Mouse (Mus musculus) kidney, adult 9 months (tissue): ENCODE measurements around the gene Magi2.
"Not testable (repeated sequence)": the region's sequence is repeated elsewhere in the genome, so short reads cannot be mapped to it uniquely, and the experiment has no call there.

Experiments used
- DNase-seq: peaks from one replicate; pipeline ENCODE4 v3.0.0; 2022

Gene Magi2

DNA sequence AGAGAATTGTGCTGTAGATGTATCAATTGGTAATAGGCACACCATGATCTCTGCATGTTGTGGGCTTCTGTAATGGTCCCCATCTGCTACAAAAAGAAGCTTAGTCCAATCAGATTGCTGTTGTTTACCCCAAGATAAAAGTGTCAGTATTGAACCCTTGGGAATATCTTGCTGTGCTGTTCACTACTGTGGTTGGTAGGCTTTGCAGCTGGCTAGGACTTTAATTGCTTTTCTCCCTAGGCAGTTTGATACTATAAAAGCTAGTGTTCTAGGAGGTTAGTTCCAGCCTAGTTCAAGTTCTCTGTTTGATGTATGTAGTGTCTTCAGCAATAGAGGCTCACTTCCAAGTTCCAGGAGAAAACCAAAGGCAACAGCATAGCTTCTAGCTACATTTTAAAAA is 1188.5 kb downstream of the Magi2 start:
- DNase-seq, result no peak

DNA sequence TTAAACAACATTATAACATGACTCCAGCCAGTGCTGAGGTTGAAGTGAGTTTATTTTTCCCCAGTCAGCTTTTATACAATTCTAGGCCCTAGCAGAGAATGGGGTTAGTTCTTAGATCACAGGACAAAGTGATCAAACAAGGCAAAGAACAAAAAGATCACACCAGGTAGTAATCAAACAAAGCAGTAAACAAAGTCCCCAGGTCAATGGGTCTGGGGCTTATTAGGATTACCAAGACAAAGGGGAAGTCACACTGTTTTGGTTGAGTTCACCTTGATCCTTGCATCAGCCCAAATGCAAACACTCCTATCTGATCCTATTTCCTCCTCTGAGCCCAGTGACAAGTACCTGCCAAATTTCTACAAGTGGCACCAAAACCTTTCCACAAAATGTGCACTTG is 1190.5 kb downstream of the Magi2 start:
- DNase-seq, result no peak

DNA sequence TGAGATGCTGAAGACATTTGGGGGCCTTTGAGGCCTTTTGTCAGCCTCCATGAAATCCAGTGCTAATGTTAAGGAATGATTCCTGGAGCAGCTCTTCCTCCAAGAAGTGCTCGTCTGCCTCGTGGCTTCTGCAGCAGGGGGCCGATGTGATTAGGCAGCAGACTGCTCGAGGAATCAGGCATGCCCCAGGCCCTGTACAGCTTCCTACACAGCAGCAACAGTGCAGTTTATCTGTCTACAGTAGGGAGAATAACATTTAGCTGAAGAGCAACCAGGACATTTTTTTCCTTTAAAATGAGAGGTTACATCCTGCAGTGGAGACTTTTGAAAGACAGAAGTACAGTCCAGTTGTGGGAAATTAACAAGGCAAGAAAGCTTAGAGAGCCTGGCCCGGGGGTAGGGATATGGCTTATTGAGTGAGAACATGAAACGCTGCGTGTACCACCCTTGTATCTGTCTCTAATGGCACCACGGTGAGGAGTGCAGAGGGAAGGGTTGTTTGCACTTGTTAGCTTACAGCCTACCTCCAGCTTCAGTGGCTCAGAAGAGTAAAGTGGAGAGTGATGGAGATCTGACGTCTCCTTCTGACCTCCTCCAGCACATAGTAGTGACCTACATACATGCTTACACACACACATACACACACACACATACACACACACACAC is 1205.4 kb downstream of the Magi2 start:
- DNase-seq, result no peak

DNA sequence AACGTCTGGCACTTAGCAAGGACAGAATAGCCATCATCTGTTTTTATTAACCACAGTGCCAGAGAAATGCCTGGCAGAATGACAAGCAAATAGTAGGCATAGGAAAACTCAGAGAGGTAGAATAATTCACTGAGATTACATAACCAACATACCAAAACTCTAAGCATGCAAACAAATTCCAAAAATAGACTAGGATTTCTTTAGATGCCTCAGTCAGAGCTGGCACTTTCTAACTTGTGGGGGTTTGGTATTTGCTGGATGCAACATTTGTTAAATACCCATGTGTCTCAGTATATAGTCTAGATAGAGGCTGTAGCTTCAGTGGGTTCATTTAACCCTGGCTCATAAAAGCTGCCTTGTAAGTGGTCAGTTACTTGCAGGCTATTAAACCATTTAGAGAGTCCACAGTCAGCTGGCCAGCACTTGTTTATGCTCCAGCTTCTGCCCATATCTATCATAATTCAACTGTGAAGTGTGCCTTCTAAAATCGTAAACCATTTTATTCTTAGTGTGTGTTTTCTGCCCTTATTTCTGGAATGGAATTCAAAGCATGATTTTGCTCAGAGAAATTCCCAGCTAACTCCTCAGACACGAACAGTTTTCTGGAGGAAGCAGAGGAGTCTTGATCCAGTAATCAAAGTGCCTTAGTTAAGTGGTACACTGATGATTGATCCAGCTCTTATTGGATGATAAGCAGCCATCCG is 1219.8 kb downstream of the Magi2 start:
- peak; percentile 4 for DNase-seq

DNA sequence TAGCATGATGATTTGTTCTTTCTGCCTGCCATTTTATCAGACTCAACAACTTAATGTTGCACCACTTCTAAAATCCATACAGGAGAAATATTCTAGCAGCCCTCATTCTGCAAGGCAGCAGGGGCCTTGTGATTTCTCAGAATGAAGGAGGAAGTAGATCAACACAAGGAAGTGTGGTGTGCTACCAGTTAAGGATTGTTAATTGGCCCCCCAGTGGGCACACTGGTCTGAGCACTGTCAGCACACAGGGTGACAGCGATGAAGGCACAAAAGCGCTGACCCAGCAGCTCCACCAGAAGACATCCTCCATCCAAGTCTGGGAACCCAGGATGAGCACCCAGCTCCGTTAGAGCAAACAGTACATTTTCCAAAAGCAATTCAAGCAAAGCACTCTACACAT is 1229.3 kb downstream of the Magi2 start:
- no peak for DNase-seq

DNA sequence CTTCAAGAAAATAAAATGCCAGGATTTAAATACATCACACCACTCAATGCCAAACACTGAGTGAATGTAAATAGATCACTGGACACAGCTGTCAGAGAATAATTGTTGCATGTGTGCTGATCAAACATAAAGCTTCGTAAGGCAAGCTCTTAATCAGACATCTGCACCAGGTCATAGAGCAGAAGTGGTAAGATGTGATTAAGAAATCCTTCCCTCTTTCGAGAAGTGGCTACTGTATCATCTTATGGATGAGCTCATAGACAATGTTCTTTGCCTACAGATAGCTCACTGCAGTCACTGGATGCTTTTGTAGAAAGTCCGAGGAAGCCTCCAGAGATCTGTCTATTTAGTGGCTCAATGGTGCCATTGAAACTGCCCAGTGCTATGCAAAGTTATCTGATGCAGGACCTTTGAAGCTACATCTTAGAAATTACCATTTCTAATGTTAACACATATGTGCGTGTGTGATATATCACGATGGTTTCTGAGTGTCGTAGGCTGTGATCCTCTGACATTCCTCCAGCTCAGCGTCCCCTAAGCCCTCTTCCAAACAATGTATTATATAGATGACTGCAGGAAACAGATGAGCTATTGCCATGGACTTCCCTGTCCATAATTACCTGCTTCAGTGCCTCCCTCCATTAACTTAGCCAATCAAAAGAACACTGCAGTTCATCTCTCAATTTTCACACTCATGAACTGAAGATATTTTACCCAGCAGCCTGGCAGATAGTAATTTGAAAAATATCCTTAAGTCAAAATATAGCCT is 1231.1 kb downstream of the Magi2 start:
- no peak for DNase-seq

DNA sequence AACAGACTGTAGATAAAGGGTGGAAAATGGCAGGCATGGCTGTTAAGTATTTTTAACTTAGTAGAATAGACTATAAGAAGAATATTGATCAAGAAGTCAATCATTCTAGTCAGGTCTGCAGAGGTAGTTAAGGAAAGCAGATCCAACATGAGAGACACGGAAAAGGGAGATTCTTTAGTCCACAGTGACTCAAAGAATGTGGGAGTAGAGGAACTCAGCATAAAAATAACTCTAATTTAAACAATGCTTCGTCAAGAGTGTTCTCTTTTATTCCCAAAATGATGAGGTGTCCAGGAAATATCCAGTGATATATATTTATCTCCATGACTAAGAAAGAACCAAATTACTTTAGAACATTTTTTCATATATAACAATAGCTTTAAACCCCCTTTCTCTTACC is 1234.9 kb downstream of the Magi2 start:
- DNase-seq, result no peak

DNA sequence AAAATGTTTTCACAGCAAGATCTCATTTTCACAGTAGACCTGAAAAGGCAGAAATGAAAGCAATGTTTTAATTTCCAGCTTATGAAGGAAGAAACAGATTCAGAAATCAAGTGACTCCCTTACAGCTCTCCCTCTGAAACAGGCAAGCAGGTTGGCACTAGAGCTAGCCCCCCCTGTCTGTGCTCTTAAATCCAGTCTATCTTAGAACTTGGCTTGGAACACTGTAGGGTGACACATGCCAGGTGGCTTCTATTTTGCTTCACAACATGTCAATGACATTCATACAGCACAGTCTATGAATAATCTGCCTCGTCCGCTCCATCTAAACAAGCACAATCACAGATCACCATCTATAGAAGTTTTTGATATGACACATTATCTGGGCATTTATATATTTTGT is 1235.5 kb downstream of the Magi2 start:
- DNase-seq, result no peak

DNA sequence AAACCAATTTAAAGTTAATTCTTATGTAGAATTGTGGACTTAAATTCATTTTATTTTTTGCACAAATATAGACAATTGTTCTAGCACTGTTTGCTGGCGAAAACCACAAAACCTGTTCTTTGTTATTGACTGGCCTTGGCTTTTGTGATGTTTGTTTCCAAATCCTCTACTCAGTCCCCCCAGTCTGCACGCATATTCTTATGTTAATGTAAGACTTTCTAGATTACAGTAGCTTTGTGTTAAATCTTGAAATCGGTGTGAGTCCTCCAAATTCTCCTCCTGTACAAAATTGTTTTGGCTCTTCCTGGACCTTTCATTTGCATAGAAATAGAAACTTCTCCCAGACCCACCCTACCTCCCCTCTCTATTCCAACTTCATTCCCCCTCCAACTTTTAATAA is 1242.9 kb downstream of the Magi2 start:
- no peak for DNase-seq

DNA sequence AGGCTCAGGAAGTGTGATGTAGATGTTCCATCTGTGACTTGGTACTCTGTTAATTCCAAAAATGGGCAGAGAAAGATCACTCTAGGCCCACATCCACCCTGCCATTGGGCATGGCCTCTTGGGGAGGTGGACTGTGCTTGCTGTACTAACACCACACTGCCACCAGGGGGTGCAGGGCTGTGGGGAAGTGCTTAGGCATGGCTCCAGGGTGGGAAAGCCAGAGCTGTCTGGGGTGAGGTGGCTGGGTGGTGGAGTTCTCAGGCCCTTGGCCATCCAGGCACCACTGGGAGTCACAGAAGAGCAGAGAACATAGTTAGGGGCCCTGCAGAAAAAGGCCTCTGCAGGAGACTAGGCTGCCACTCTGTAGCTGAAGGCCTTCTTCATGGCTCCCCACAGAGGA is 1243.6 kb downstream of the Magi2 start:
- peak; percentile 12 for DNase-seq

DNA sequence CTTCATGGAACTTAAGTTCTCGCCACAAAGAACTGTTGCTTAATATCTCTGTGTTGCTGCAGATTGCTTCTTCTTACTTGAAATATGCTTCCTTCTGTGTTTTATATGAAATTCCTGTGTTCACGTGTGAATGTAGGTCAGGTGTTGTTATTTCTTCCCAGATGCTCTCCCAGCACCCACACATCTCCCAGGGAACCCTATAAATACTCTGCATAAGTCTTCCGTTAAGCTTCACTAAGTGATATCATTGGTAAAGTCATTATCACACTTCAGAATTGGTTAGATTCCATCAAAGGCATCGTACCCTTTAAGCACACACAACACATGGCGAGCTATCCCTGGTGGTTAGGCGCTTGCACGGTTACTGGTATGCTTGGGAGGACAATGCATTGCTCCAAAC is 1257.7 kb downstream of the Magi2 start:
- DNase-seq, result no peak

DNA sequence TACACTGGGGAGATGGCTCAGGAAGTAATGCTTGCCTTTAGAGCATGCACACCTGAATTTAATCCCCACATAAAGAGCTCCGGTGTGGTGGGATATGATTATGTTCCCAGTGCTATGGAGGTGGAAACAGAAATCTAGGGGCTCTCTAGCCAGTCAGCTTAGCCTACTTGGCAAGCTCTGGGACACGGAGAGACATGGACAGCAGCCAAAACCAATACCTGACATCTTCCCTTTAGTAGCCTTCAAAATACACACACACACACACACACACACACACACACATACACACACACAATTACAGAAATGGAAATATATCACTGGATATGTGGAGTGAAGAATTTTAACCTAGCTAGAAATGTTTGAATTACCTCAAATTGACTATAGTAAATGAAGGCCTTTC is 1265.1 kb downstream of the Magi2 start:
- DNase-seq, result no peak

DNA sequence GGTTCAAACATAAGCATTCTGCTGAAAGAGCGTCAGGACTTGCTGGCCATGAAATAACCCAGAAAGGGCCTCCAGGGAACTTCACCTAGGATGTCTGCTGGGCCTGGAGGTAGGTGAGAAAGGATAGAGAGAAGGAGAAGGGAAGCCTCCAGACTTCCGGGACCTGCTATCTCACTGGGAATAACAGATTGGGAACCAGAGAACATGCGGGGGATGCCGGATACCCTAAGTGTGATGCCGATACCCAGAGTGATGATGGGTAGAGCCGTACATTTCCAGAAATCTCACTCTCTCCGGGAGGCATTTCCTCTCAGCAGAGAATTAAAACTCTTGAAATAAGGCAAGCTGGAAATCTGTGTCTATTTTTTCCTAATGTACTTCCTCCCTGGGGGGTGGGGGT is 1265.8 kb downstream of the Magi2 start:
- DNase-seq, result no peak

DNA sequence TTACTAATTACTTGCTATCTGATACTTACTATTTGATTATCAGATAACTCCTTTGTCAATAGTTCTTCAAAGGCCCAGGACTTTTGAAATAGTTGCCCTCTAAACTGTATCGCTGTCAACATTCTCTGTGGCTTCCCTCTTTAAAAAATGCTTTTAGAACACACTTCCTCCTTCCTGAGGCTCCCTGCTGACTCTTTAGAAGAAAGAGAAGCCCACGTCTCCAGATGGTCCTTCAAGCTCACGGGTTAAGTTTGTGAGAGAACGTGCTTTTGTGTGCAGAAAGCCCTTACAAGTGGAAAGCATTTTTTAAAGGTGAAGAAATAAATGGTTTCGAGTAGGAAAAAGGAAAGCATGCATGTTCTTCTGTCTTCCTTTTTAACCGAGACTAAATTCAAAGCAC is 1267.2 kb downstream of the Magi2 start:
- DNase-seq, result no peak

DNA sequence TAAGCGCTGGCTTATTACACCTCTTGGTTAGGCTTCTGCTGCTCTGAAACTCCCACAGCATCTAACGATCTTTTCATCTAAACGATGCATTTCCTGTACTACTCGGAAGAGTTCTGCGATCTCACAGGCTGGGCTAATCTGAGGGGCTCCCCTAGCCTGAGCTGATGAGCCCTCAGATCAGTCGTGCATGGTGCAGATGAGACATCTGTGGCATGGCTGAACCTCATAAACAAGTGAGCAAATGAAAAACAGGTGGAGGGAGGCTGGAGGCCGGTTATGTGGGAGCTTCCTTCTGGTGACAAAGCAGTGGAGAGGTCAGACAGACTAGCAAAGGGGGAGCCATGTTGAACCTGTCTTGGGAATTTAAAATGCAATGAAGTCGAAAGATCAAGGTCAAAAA is 1270.1 kb downstream of the Magi2 start:
- no peak for DNase-seq

DNA sequence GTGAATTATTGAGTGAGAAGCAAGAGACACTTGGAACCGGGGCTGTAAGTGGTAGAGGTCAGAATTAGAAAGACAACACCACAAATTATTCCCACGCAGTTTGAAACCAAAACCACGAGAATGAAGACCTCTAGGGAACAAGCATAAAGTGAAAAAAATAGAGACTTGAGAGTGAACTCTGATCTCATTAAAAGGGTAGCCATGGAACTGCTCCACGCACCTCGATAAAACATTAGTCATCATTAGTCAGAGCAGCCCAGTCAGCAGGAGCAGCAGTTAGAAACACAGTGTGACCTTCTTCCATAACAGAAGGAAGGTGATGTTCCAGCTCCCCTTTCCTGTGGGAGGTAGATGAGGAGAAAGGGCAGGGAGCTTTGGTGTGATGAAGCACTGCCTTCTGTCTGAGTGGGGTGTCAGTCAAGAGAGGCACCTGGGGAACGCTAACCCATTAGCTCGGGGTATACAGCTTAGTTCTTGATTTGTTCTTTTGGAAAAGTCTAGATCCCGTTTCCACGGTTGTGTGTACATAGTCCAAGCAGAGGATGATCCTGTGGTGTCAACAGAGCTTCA is 1272.3 kb downstream of the Magi2 start:
- peak; percentile 67 for DNase-seq

DNA sequence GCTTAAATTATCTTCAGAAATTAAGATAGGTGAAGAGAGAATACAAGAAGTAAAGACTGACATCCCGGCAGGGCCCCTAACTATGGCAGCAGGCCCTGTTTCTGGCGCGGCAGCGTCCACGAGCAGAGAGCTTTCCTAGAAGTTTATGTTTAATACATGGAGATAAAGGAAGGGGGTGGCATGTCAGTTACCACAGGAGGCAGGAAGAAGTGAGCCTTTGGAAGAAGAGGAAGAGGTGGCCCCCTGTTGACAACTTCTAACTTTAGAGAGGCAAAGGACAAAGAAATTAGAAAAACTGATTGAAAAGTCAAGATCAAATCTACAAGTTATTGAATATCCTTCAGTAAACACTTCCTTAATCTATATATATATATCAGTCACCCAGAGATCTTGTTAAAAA is 1281.8 kb downstream of the Magi2 start:
- no peak for DNase-seq

DNA sequence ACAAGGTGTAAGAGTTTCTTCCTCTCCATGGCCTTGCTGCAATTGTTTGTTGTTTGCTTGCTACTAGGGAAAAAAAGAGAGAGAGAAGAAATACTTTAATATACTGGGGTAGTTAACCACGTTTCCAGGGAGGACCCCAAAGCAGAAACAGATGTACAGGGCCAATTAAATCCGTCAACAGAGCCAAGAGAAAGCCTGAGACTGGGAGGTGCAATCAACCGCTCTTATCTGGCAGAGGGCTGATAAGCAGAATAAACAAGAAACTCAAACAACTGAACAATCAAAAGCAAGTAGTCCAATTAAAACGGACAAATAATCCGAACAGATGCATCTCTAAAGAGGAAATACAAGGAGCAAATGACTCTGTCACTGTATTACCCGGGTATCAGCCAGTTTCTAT is 1282.8 kb downstream of the Magi2 start:
- DNase-seq, result no peak

DNA sequence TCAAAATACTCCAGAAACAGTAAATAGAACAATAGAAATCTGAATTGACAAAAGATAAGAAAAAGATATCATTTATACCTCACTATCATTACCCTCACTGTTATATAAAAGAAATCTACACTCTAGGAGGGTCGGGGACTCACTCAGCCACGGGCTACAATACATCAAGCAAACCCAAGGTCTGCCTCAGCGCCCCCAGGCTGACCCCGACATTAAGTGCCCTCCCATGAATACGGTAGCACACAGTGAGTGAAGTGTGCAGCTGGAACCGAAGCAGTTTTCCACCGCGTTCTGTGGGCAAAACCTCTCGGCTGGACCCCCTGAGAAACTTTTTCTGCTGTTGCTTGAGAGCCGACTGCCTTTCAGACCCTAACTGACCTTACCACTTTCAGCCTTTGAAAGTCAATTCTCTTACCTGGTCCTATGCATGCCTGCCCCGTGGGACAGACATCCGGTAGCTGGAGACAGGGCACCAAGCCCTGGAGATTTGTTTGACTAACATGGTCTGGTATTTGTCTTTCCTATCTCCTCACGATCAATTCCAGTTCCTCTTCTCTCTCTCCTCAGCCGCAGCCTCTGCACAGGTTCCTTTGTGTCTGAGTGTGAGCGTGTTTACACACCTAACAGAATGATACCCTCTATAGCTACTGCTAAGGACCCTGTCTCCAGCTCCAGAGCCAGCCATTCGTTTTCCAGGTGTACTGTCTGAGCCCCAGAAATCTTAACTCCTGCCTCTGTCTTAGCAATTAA is 1285.7 kb downstream of the Magi2 start:
- no peak for DNase-seq

DNA sequence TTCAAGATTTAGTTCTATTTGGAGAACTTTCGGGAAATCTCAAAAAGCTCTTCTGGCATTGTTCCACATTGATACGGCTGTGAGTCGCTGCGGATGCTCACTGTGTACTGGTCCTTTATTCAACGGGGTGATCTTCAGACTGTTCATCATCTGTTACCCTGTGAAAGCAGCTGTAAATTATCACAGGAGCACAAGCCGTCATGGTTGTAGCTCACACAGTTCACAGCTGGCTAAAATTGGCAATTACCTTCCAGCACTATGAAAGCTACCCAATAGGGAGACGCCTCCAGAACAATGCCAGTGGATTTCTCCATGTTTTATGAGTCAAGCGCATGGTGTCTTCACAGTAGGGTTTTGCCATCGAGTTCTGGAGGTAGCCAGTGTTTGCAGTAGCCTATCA is 1294.8 kb downstream of the Magi2 start:
- no peak for DNase-seq

DNA sequence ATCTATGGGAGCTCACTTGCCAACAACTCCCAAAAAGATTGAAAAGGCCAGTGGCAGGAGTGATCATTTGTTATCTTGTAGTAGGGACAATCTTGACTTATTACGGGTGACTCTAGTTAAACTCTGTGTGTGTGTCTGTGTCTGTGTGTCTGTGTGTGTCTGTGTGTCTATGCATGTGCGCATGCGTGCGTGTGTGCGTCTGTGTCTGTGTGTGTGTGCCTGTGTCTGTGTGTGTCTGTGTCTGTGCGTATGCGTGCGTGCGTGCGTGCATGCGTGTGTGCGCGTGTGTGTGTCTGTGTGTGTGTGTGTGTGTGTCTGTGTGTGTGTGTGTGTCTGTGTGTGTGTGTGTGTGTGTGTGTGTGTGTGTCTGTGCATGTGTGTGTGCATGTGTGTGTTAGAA is 1295.2 kb downstream of the Magi2 start:
- no peak for DNase-seq

DNA sequence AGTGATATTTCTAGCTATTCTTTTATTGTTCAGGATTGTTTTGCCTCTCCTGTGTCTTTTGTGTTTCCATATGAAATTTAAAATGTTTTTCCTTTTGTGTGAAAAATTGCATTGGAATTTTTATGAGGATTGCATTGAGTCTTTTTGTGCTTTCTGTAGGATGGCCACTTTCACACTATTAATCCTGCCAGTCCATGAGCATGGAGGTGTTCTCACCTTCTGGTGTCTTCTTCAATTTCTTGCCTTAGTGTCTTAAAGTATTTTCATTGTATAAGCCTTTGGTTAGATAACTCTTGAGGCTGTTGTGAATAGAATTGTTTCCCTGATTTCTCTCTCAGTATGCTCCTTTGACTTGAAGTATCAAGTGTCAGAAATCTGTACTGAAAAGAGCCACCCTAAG is 1296.9 kb downstream of the Magi2 start:
- DNase-seq, result no peak

DNA sequence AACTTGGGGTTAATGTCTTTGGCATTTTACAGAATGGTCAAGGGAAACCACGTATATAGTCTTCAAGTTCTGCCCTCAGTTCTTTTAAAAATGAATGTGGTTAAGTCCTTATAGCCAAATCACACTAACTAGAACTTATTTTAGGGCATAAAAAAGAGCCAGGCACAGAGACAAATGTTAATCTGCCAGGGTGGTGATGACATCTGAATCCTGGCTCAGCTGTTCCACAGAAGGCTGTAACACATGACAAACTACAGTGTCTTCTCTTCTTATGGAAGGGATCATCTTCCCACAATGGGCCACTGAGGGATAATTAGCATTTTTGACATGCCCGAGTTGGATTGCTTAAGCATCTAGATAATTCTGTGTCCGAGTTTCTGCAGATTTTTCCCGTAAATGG is 1299.8 kb downstream of the Magi2 start:
- DNase-seq, result not testable (repeated sequence)
